In the genomic region with DNA sequence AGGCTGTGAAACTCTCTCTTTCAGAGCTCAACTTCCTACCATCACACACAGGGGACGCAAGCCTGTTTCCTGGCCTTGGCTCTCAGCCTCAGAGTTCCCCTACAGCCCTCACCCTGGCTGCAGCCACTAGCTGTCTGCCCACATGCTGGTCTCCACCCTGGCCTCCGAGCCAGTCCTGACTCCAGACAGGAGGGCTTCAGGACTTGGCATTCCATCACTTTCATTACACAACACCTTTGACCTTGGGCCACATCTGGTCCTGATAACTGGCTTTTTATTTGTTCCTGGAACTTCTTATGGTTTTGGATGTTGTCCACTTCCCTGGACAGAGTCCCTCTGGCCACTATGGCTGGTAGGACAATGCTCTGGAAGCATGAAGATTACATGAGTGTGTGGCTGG, we compare ENCODE assay signal across 14 mouse cellular contexts.
A peak's percentile ranks its signal among the peaks of the same experiment; 100 is the strongest.
DNase-seq lines count a peak whose midpoint lies in the region; ATAC-seq lines count a peak whose summit lies in the region.
"Had no signal": no experiment of that assay in that cellular context is flagged by ENCODE, and none has a peak within 500 bp of the region (broad histone marks: within the 10 kb centered on the region; RNA-seq: fewer than 3 reads in every experiment).

No protein-coding gene starts in this region.

- H3K4me3 ChIP-seq in limb, embryonic 11.5 days (ENCODE audit: low read depth, low read length): no peak overlapping the region
- H3K4me3 ChIP-seq in intestine, embryonic 15.5 days (replicated peaks): no peak overlapping the region
- H3K4me3 ChIP-seq: hindbrain, embryonic 15.5 days; limb, embryonic 15.5 days; midbrain, embryonic 15.5 days had no signal

- WGBS in limb, embryonic 11.5 days: 16% methylated on average over 2 of the region's 2 CpGs
- WGBS in intestine, embryonic 15.5 days: 48% methylated on average over 2 of the region's 2 CpGs

- H3K4me2 ChIP-seq in limb, embryonic 11.5 days (ENCODE audit: low read depth, severe bottlenecking): no peak overlapping the region
- H3K4me2 ChIP-seq in intestine, embryonic 15.5 days (replicated peaks): no peak overlapping the region
- H3K4me2 ChIP-seq: hindbrain, embryonic 15.5 days; limb, embryonic 15.5 days; midbrain, embryonic 15.5 days had no signal

- no peaks in the 10 kb centered on the region for H3K36me3 ChIP-seq in limb, embryonic 11.5 days (ENCODE audit: control insufficient read depth, insufficient read depth, low read length)
- no peaks in the 10 kb centered on the region for H3K36me3 ChIP-seq in intestine, embryonic 15.5 days
- H3K36me3 ChIP-seq: hindbrain, embryonic 15.5 days; limb, embryonic 15.5 days; midbrain, embryonic 15.5 days had no signal

- no peak for ATAC-seq in limb, embryonic 11.5 days (ENCODE audit: insufficient number of reproducible peaks, low FRiP score, low TSS enrichment, low read depth)
- ATAC-seq in intestine, embryonic 15.5 days: no peak
- no peak for ATAC-seq in megakaryocyte progenitor cell, adult 5-6 weeks (replicated peaks; ENCODE audit: poor library complexity)
- ATAC-seq: midbrain, embryonic 15.5 days had no signal

- no peaks in the 10 kb centered on the region for H3K27me3 ChIP-seq in limb, embryonic 11.5 days (ENCODE audit: control insufficient read depth, insufficient read depth, low read length)
- no peaks in the 10 kb centered on the region for H3K27me3 ChIP-seq in intestine, embryonic 15.5 days (replicated peaks)
- H3K27me3 ChIP-seq: hindbrain, embryonic 15.5 days; limb, embryonic 15.5 days; midbrain, embryonic 15.5 days had no signal

- DNase-seq in adrenal gland, postnatal 14 days: peak; percentile 6
- no peak for DNase-seq in adrenal gland, postnatal 25 days
- peak; percentile 67 for DNase-seq in 3T3-L1 (ENCODE audit: low read depth, low spot score)
- peak; percentile 27 for DNase-seq in gastrocnemius, postnatal 25 days
- DNase-seq in limb, embryonic 11.5 days (ENCODE audit: low spot score): peak; percentile 50
- no peak for DNase-seq in cerebellum, postnatal 10 days
- DNase-seq: lung, postnatal 14 days; right cerebral cortex, postnatal 4 days had no signal

- no peak overlapping the region for H3K9ac ChIP-seq in limb, embryonic 11.5 days (ENCODE audit: low read length)
- no peak overlapping the region for H3K9ac ChIP-seq in intestine, embryonic 15.5 days
- H3K9ac ChIP-seq: hindbrain, embryonic 15.5 days; limb, embryonic 15.5 days; midbrain, embryonic 15.5 days had no signal

- H3K27ac ChIP-seq in limb, embryonic 11.5 days (replicated peaks; ENCODE audit: low read depth, low read length): no peak overlapping the region
- H3K27ac ChIP-seq in intestine, embryonic 15.5 days: no peak overlapping the region
- H3K27ac ChIP-seq: hindbrain, embryonic 15.5 days; limb, embryonic 15.5 days; midbrain, embryonic 15.5 days; stomach, postnatal 0 days had no signal

- no peaks in the 10 kb centered on the region for H3K9me3 ChIP-seq in limb, embryonic 11.5 days (ENCODE audit: control insufficient read depth, low read length)
- H3K9me3 ChIP-seq in intestine, embryonic 15.5 days: no peaks in the 10 kb centered on the region
- H3K9me3 ChIP-seq: hindbrain, embryonic 15.5 days; limb, embryonic 15.5 days; midbrain, embryonic 15.5 days had no signal

- H3K4me1 ChIP-seq in limb, embryonic 11.5 days (ENCODE audit: control insufficient read depth, insufficient read depth, low read length): 0 out of 2 replicates have a peak, but pooled peaks cover 4% of the 10 kb centered on the region
- no peaks in the 10 kb centered on the region for H3K4me1 ChIP-seq in intestine, embryonic 15.5 days (replicated peaks)
- H3K4me1 ChIP-seq: hindbrain, embryonic 15.5 days; limb, embryonic 15.5 days; midbrain, embryonic 15.5 days had no signal

Comparison
In these comparisons a context has a peak if more than half of its experiments do, and no peak if none do; other contexts are left out.
1. DNase-seq: peak in adrenal gland, postnatal 14 days (single experiment), 3T3-L1 (single experiment), gastrocnemius, postnatal 25 days (single experiment) and limb, embryonic 11.5 days (single experiment); none in adrenal gland, postnatal 25 days (single experiment) and cerebellum, postnatal 10 days (0 of 2).